Mouse (Mus musculus) adrenal gland, adult 10 weeks (tissue): ENCODE results near the gene Scd2. TPM values are rescaled to one million over a fixed set of nuclear protein-coding genes. Genes with fewer than 3 reads are reported as not detected.

ENCODE experiments used
- polyA plus RNA-seq: library from polyadenylated mRNA; stranded (reverse); fragments of 350-450 nt; fragmentation: Illumina TruSeq; extraction: RNeasy Lipid Tissue Mini Kit (QIAGEN cat#74804); gene quantifications from one replicate; pipeline ENCODE4 v1.2.3, GENCODE M21; 2014; ENCODE audit warnings: low read depth, low replicate concordance

Gene Scd2
- 992 TPM for polyA plus RNA-seq

DNA sequence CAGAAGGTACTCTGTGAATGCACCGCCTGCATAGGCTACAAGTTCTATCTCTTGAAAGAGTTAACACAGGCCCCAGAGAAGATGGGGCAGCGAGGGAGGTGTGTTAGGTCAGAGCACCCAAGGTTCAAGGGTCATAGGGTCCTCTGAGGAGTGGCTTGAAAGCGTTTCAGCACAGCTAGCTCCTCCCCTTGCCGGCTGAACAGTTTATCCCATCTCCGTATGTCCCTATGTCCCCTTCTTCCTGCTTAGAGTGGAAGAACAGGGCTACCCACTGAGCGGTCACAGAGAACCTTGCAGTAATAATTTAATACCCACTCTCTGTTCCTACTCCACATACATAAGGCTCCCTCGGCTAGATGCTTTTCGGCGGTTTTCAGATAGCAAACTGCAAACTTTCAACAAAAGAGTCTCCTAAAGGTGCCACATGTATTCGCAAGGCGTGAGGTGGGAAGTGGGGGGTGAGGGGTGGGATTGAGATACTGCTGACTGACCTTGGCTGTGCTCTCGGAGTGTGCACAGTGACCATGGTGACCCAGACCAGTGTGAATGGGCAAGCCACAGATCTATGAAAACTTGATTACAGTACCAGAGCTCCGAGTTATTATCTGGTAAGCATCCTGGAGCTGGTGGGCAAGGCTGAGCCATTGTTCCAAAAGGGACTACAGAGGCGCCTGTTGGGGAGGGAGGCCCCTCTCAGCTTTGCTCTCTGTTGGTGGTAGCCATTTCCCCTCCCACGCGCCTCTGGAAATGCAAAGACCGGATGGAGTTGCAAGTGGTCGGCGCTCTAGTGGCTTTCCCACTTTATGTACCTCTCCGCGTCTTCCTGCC is at the start of gene Scd2:
Gene Scd2 (plus strand): TSS at position 734 of the 828 bp plus-strand sequence.

DNA sequence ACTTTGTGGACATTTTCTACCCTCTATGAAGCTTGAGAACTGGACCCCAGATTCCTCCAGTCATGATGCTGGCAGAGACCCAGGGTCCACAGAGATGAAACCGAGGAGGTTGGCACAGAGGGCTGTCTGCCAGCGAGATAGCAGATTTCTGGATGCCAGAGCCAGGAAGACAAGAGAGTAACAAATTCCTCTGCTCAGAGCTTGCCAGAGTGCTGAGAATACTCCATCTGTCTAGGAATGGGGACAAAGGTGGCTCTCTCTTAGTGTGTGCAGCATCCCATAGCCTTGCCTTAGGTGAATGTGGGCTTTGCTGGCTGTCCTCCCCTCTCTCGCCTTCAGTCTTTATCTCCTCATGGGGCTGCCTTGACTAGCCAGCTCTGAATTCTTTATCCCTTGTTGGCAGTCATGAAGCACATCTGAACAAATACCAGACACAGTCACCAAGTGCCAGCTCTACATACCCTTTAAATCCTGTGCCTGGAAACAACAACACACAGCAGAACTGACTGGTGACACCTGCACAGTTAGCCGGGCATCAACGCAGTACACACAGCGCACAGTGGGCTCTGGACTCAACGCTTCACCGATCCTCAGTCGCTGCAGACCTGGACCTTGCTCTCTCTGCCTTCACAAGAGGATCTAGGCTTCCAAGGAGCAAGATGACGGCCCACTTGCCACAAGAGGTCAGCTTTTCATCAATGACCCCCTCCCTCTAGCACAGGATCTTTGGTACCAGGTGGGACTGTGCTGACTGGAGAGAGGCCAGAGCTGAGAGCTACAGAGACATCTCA is 39.6 kb downstream of the Scd2 start, which contains the start of gene Scd4:
Gene Scd4 (plus strand): TSS at position 260 of the 791 bp plus-strand sequence.

Other genes with a start within 250 kb of the Scd2 start
- gene Erlin1, start 223.9 kb upstream of the Scd2 start, polyA plus RNA-seq: 37.9 TPM
- gene Chuk, start 186.2 kb upstream of the Scd2 start, polyA plus RNA-seq: 274 TPM
- 27.5 TPM for gene Cwf19l1, start 157.8 kb upstream of the Scd2 start, polyA plus RNA-seq
- 37.8 TPM for gene Bloc1s2, start 147.2 kb upstream of the Scd2 start, polyA plus RNA-seq
- gene Pkd2l1, start 101.2 kb upstream of the Scd2 start, polyA plus RNA-seq: not detected
- gene Scd3, start 90.4 kb upstream of the Scd2 start, polyA plus RNA-seq: not detected
- gene Scd4, start 39.4 kb downstream of the Scd2 start, polyA plus RNA-seq: 0.64 TPM
- 2,086 TPM for gene Scd1, start 114.2 kb downstream of the Scd2 start, polyA plus RNA-seq
- not detected for gene Wnt8b, start 199.8 kb downstream of the Scd2 start, polyA plus RNA-seq